Mouse (Mus musculus) lung, embryonic 14.5 days (tissue): ENCODE results near the gene Hepacam2. TPM values are rescaled to one million over a fixed set of nuclear protein-coding genes. Genes with fewer than 3 reads are reported as not detected.

Experiments used
- ATAC-seq: fragments of 200-750 bp; cut with Nextera tagmentation; 2 replicates; pipeline ENCODE4 v1.8.0; 2017; ENCODE audit warnings: mild to moderate bottlenecking, moderate TSS enrichment, moderate library complexity; ENCODE audit not compliant: insufficient read depth
- DNase-seq: peaks from one replicate; pipeline ENCODE4 v3.0.0-alpha.2; 2015
- H3K27ac ChIP-seq: fragments of 300-500 bp; sonication (generic); 2 replicates; pipeline ENCODE4 v1.5.1; 2014; ENCODE audit warnings: low read depth, mild to moderate bottlenecking, moderate library complexity
- H3K27me3 ChIP-seq: fragments of 300-500 bp; sonication (generic); 2 replicates; pipeline ENCODE4 v1.6.1; 2014; ENCODE audit warnings: low read length, control low read depth; ENCODE audit not compliant: insufficient read depth
- H3K36me3 ChIP-seq: fragments of 300-500 bp; sonication (generic); 2 replicates; pipeline ENCODE4 v1.6.1; 2014; ENCODE audit warnings: control low read depth; ENCODE audit not compliant: insufficient read depth
- H3K4me1 ChIP-seq: fragments of 300-500 bp; sonication (generic); 2 replicates; pipeline ENCODE4 v1.6.1; 2014; ENCODE audit warnings: antibody characterized with exemption, control low read depth; ENCODE audit not compliant: insufficient read depth
- H3K4me2 ChIP-seq: fragments of 300-500 bp; sonication (generic); 2 replicates; pipeline ENCODE4 v1.6.1; 2014; ENCODE audit warnings: mild to moderate bottlenecking
- H3K4me3 ChIP-seq: fragments of 300-500 bp; sonication (generic); 2 replicates; pipeline ENCODE4 v1.5.1; 2014; ENCODE audit warnings: low read depth, low read length
- H3K9ac ChIP-seq: fragments of 300-500 bp; sonication (generic); 2 replicates; pipeline ENCODE4 v1.6.1; 2014
- H3K9me3 ChIP-seq: fragments of 300-500 bp; sonication (generic); 2 replicates; pipeline ENCODE4 v1.6.1; 2016; ENCODE audit warnings: low read depth, low read length, control low read depth
- CTCF ChIP-seq: IDR thresholded peaks from 2 replicates; pipeline ENCODE4 v1.5.1; 2016; ENCODE audit warnings: antibody characterized with exemption, low read depth
- WGBS: fragments of 180-500 bp; shearing (Covaris S2); extraction: QIAGEN DNeasy Blood & Tissue Kit; methylation state at CpG from one replicate; pipeline ENCODE4 v1.1.7; 2014; 5-methylcytosine and 5-hydroxymethylcytosine counted together
- polyA plus RNA-seq: library from polyadenylated mRNA; unstranded; fragments of >200 nt; fragmentation: Nextera tagmentation; extraction: Ambion mirVana; gene quantifications from 2 replicates; pipeline ENCODE4 v1.2.1, GENCODE M21; 2014

Gene Hepacam2
- polyA plus RNA-seq, 1 experiment from 2014 or later = 0.26 TPM

- no peaks in the 10 kb centered on the region for H3K27me3 ChIP-seq
- DNase-seq (no peak), ATAC-seq (no peak)
Observed at GRCm38 (mm10) chr6:3468627-3469026, 29.5 kb downstream of the Hepacam2 start.

GRCm38 (mm10) chr6:3463594-3463993 lies 34.5 kb downstream of the Hepacam2 start:
- Histone ChIP-seq H3K9me3 (no peaks in the 10 kb centered on the region), H3K4me1 (no peaks in the 10 kb centered on the region), H3K4me2 (no peak overlapping the region), H3K36me3 (no peaks in the 10 kb centered on the region), H3K27ac (no peak overlapping the region), H3K4me3 (no peak overlapping the region), H3K27me3 (no peaks in the 10 kb centered on the region), H3K9ac (no peak overlapping the region)
- 58% methylated on average over 2 of the region's 2 CpGs for WGBS
- TF ChIP-seq CTCF = no peak
- DNase-seq (no peak), ATAC-seq (no peak)

More at GRCm38 (mm10) chr6:3468627-3469026, 29.5 kb downstream of the Hepacam2 start:
- Histone ChIP-seq H3K36me3 (no peaks in the 10 kb centered on the region), H3K9ac (no peak overlapping the region), H3K9me3 (no peaks in the 10 kb centered on the region), H3K27ac (no peak overlapping the region), H3K4me2 (no peak overlapping the region), H3K4me3 (no peak overlapping the region), H3K4me1 (no peaks in the 10 kb centered on the region)
- no peak for TF ChIP-seq CTCF
- WGBS = 38% methylated on average over 1 of the region's 1 CpGs

- ATAC-seq = no peak
- Histone ChIP-seq H3K9me3 (no peaks in the 10 kb centered on the region), H3K27ac (no peak overlapping the region), H3K4me3 (no peak overlapping the region), H3K4me1 (no peaks in the 10 kb centered on the region), H3K9ac (no peak overlapping the region), H3K36me3 (no peaks in the 10 kb centered on the region), H3K4me2 (no peak overlapping the region), H3K27me3 (no peaks in the 10 kb centered on the region)
- DNase-seq = no peak
- no peak for TF ChIP-seq CTCF
- 65% methylated on average over 6 of the region's 6 CpGs for WGBS
Observed at GRCm38 (mm10) chr6:3463026-3463425, 35.1 kb downstream of the Hepacam2 start.

GRCm38 (mm10) chr6:3455944-3456536 lies 42.1 kb downstream of the Hepacam2 start:
- ATAC-seq (no peak), DNase-seq (no peak)
- Histone ChIP-seq H3K4me1 (no peaks in the 10 kb centered on the region), H3K9me3 (no peaks in the 10 kb centered on the region), H3K4me2 (no peak overlapping the region), H3K36me3 (no peaks in the 10 kb centered on the region), H3K27ac (no peak overlapping the region), H3K9ac (no peak overlapping the region), H3K27me3 (no peaks in the 10 kb centered on the region), H3K4me3 (no peak overlapping the region)
- 63% methylated on average over 11 of the region's 11 CpGs for WGBS
- no peak for TF ChIP-seq CTCF

- H3K27ac ChIP-seq = no peak overlapping the region
- ATAC-seq = no peak
- no peak overlapping the region for H3K9ac ChIP-seq
- DNase-seq = no peak
- H3K4me2 ChIP-seq = no peak overlapping the region
- H3K36me3 ChIP-seq = no peaks in the 10 kb centered on the region
- H3K9me3 ChIP-seq = no peaks in the 10 kb centered on the region
- 39% methylated on average over 5 of the region's 5 CpGs for WGBS
- no peak for TF ChIP-seq CTCF
- H3K4me1 ChIP-seq = no peaks in the 10 kb centered on the region
- no peak overlapping the region for H3K4me3 ChIP-seq
- no peaks in the 10 kb centered on the region for H3K27me3 ChIP-seq
Observed at GRCm38 (mm10) chr6:3454421-3454820, 43.7 kb downstream of the Hepacam2 start.

- Histone ChIP-seq H3K27ac (no peak overlapping the region), H3K4me3 (no peak overlapping the region), H3K4me1 (no peaks in the 10 kb centered on the region), H3K9me3 (no peaks in the 10 kb centered on the region), H3K9ac (no peak overlapping the region), H3K27me3 (no peaks in the 10 kb centered on the region), H3K36me3 (no peaks in the 10 kb centered on the region), H3K4me2 (no peak overlapping the region)
- peak; percentile 100 for TF ChIP-seq CTCF
- DNase-seq (peak; percentile 89), ATAC-seq (peak; percentile 83)
- 5% methylated on average over 5 of the region's 5 CpGs for WGBS
Observed at GRCm38 (mm10) chr6:3447404-3447803, 50.7 kb downstream of the Hepacam2 start.

GRCm38 (mm10) chr6:3443905-3444304 lies 54.2 kb downstream of the Hepacam2 start:
- TF ChIP-seq CTCF = peak; percentile 11; the same call in 1 of the 2 replicates
- Histone ChIP-seq H3K4me3 (no peak overlapping the region), H3K9me3 (no peaks in the 10 kb centered on the region), H3K4me2 (no peak overlapping the region), H3K4me1 (no peaks in the 10 kb centered on the region), H3K9ac (no peak overlapping the region), H3K27me3 (no peaks in the 10 kb centered on the region), H3K36me3 (no peaks in the 10 kb centered on the region), H3K27ac (no peak overlapping the region)
- ATAC-seq = no peak
- 8% methylated on average over 1 of the region's 1 CpGs for WGBS
- DNase-seq = peak; percentile 13
